Mouse (Mus musculus) forebrain, embryonic 10.5 days (tissue): Measurements from ENCODE around the gene Ager. TPM values are rescaled to one million over a fixed set of nuclear protein-coding genes. Genes with fewer than 3 reads are reported as not detected.
A peak's percentile ranks its signal among the peaks of the same experiment; 100 is the strongest.

ENCODE experiments used
- DNase-seq: peaks from one replicate; pipeline ENCODE4 v3.0.0-alpha.2; 2017; ENCODE audit warnings: low spot score; ENCODE audit errors: extremely low spot score
- H3K27ac ChIP-seq: fragments of 300-500 bp; sonication (generic); 2 replicates; pipeline ENCODE4 v1.5.1; 2016; ENCODE audit warnings: mild to moderate bottlenecking
- H3K27me3 ChIP-seq: fragments of 300-500 bp; sonication (generic); 2 replicates; pipeline ENCODE4 v1.6.1; 2016; ENCODE audit warnings: mild to moderate bottlenecking; ENCODE audit not compliant: poor library complexity, severe bottlenecking
- H3K36me3 ChIP-seq: fragments of 300-500 bp; sonication (generic); replicated peaks from 2 replicates; pipeline ENCODE4 v1.6.1; 2016; ENCODE audit warnings: mild to moderate bottlenecking, moderate library complexity
- H3K4me1 ChIP-seq: fragments of 300-500 bp; sonication (generic); 2 replicates; pipeline ENCODE4 v1.6.1; 2016
- H3K4me3 ChIP-seq: fragments of 300-500 bp; sonication (generic); 2 replicates; pipeline ENCODE4 v1.5.1; 2016; ENCODE audit warnings: mild to moderate bottlenecking, moderate library complexity
- H3K9me3 ChIP-seq: fragments of 300-500 bp; sonication (generic); 2 replicates; pipeline ENCODE4 v1.6.1; 2016; ENCODE audit warnings: mild to moderate bottlenecking, moderate library complexity
- WGBS: fragments of 180-500 bp; shearing (Covaris S2); methylation state at CpG from one replicate; pipeline ENCODE4 v1.1.7; 2016; 5-methylcytosine and 5-hydroxymethylcytosine counted together
- polyA plus RNA-seq: library from polyadenylated mRNA; unstranded; fragments of >200 nt; fragmentation: Nextera tagmentation; extraction: Ambion mirVana; gene quantifications from 2 replicates; pipeline ENCODE4 v1.2.1, GENCODE M21; 2016

Gene Ager
- polyA plus RNA-seq, 1 experiment from 2014 or later: 2.3 TPM

DNA sequence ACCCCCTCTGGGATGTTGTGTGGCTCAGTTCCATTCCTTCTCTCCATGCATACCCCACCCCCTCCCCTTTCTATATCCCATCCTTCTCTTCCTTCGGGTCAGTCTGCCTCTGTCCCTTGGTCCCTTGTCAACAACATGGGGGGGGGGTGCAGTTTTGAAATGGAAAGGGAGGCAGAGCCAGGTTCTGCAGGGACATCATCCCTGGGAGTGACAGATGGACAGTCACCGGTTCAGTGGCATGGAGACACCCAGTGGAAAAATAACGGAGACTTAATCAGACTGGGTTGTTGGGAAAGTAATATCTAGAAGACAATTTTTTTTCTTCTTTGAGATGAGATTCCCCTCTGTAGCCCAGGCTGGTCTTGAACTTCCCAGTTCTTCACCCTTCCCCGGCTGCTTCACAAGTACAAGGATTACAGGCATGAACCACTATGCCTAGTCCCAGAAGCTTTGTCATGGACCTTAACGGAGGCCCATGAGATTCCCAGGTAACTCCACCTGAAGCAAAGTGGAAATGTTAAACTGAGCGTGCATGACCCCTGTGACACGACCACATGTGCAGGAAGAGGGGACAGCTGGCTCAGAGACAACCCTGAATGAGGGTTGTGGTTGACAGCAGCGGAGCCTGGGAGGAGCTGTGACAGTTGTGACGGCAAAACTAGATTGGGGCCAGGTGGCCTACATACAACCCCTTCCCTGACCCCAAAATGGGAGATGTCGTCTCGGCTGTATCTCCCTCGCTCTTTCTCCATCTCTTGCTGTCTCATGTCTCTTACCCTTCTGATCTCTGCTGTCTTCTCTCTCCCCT, 32.3 kb downstream of the Ager start:
- H3K27ac ChIP-seq: peak overlapping the region; percentile 89
- H3K36me3 ChIP-seq: peaks cover 9% of the 10 kb centered on the region

DNA sequence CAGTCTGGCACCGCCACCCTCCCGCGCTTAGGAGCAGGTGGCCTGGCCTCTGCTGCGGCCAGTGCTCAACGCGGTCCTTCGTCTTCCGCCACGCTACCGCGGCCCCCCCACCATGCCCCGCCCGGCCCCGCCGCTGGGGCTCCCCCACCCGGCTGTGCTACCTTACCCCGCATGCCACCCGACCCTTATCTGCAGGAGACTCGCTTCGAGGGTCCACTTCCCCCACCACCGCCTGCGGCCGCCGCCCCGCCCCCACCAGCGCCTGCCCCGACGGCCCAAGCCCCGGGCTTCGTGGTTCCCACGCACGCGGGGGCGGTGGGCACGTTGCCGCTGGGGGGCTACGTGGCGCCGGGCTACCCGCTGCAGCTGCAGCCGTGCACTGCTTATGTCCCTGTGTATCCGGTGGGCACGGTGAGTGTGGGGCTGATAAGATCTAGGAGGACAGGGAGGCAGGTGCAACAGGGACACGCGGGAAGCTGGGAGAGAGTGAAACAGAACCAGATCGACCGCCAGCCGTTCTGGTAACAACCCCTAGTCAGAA, 33.2 kb downstream of the Ager start:
- Histone ChIP-seq H3K27me3 (peaks cover 61% of the 10 kb centered on the region), H3K27ac (peak overlapping the region; percentile 67; the same call in 1 of the 2 replicates), H3K36me3 (peaks cover 1% of the 10 kb centered on the region), H3K4me1 (peaks cover 69% of the 10 kb centered on the region), H3K9me3 (no peaks in the 10 kb centered on the region), H3K4me3 (peak overlapping the region; percentile 80)
- WGBS: 2% methylated on average over 47 of the region's 48 CpGs
- no peak for DNase-seq

More for the DNA sequence above, 32.3 kb downstream of the Ager start:
- Histone ChIP-seq H3K9me3 (no peaks in the 10 kb centered on the region), H3K4me1 (peaks cover 72% of the 10 kb centered on the region), H3K27me3 (peaks cover 61% of the 10 kb centered on the region), H3K4me3 (peak overlapping the region; percentile 80)
- no peak for DNase-seq
- 11% methylated on average over 12 of the region's 12 CpGs for WGBS

DNA sequence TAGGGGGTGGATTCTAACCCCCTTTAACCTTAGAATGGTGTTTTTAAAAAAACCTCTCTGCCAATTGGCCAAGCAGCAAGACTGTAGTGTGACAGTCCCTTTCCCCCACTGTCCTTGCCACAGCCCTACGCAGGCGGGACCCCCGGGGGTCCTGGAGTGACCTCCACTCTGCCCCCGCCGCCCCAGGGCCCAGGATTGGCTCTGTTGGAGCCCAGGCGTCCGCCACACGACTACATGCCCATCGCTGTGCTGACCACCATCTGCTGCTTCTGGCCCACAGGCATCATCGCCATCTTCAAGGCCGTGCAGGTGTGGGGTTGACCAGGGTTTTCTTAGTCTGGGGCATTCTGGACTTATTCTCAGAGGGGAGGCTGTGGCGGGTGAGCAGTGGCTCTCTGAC, 34.0 kb downstream of the Ager start:
- Histone ChIP-seq H3K9me3 (no peaks in the 10 kb centered on the region), H3K36me3 (no peaks in the 10 kb centered on the region), H3K4me3 (peak overlapping the region; percentile 80), H3K4me1 (peaks cover 61% of the 10 kb centered on the region), H3K27me3 (peaks cover 61% of the 10 kb centered on the region), H3K27ac (0 out of 2 replicates have a peak overlapping the region, but pooled peaks have one; percentile 60)
- 3% methylated on average over 12 of the region's 12 CpGs for WGBS
- DNase-seq: no peak

DNA sequence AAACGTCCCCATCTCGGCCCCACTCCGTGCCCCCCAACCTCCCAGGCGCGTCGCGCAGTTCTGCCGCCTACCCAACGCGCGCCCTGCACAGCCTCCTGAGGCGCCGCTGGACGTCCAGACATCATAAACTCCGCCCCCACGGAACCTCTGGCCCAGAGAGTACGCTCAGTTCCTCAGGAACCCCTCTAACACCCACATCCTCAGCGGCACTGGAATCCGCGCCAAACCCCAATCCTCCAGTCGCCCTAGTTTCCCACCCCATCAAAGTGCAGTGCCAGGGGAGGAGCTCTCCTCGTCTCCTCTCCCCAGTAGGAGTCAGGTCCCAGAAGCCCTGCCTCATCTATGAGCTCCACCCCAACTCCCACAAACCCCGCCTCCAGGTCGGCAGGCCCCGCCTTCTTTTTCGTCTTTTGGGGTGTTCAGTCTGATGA, 34.6 kb downstream of the Ager start:
- H3K27me3 ChIP-seq: peaks cover 61% of the 10 kb centered on the region
- peaks cover 58% of the 10 kb centered on the region for H3K4me1 ChIP-seq
- peak; percentile 49 for DNase-seq
- H3K9me3 ChIP-seq: no peaks in the 10 kb centered on the region
- peak overlapping the region; percentile 60; the same call in 1 of the 2 replicates for H3K27ac ChIP-seq
- H3K4me3 ChIP-seq: peak overlapping the region; percentile 80
- WGBS: under 1% methylated on average over 26 of the region's 26 CpGs
- no peaks in the 10 kb centered on the region for H3K36me3 ChIP-seq

DNA sequence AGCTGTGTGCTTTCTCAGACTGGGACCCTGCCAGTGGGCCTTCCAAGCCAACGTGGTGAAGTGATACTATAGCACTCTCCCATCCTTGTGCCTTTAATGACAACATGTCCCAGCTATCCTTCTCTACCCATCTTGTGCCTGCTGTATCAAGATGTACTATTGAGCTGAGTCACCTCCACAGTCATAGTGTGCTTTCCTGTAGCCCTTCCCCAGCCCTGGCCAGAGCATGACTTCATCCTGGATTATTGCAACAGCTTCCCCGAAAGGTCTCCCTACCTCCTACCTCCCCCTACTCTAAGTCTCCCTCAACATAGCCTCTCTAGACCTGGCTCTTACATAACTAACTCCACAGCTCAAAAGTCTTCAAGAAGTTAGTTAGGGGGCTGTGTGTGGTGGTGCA, 38.0 kb downstream of the Ager start:
- 69% methylated on average over 2 of the region's 2 CpGs for WGBS

DNA sequence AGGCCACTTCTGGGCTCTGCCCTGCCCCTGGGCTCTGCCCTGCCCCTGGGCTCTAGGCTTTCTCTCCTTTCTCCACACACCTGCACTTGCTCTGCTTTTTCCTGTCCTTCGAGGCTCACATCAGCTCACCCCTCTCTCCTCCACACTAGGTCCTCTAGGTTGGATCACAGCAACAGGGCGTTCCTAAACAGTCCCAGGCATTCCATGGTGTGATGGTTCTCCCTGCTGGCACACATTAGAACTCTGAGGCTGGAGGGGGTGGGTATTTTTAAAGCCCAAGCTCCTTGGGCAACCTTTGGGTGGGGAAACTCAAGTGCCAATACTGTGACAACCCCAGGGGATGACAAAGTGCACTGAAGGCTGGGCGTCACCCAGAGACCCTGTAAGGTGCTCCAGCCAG, 39.8 kb downstream of the Ager start:
- Histone ChIP-seq H3K36me3 (no peaks in the 10 kb centered on the region), H3K4me3 (no peak overlapping the region), H3K27ac (no peak overlapping the region), H3K9me3 (no peaks in the 10 kb centered on the region), H3K4me1 (peaks cover 21% of the 10 kb centered on the region), H3K27me3 (peaks cover 16% of the 10 kb centered on the region)
- 74% methylated on average over 3 of the region's 3 CpGs for WGBS
- no peak for DNase-seq

More for the DNA sequence above, 38.0 kb downstream of the Ager start:
- DNase-seq: no peak
- H3K36me3 ChIP-seq: no peaks in the 10 kb centered on the region
- peaks cover 34% of the 10 kb centered on the region for H3K27me3 ChIP-seq
- peaks cover 29% of the 10 kb centered on the region for H3K4me1 ChIP-seq
- no peaks in the 10 kb centered on the region for H3K9me3 ChIP-seq
- H3K4me3 ChIP-seq: no peak overlapping the region
- H3K27ac ChIP-seq: no peak overlapping the region

DNA sequence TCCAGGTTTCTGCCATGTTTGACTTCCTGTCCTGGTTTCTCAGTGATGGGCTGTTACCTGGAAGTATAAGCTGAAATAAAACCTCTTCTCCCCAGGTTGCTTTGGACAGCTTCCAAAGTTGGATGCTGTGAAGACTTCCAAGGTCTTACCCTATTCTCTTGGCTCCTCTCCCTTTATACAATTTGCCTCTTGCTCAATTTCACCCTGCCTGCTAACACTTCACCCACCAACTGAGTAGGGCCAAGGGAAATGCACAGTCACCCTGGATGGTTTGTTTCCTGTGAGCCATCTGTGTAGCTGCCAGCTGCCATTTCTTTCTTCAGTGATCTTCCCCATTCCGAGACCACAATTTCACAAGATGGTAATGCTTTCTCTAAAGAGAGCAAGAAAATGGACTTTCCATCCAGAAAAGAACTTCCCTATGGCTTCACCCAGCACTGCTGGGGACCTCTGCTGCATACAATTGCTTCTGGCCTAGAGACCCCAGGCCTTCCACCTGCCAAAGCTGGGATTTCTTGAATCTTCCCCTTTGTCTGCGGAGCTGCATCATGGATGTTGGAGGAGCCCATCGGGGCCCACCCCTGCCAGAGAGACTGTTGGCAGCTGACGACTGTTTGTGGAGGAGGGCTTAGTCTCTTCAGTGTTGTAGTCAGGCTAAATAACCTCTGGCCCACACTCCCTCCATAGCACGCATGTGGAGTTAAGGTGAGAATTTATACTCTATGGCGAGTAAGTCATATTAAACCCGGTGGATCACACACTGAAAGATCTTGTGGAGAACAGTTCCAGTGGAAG, 42.0 kb downstream of the Ager start:
- no peaks in the 10 kb centered on the region; the same call in 1 of the 2 replicates for H3K27me3 ChIP-seq
- no peaks in the 10 kb centered on the region for H3K9me3 ChIP-seq
- no peaks in the 10 kb centered on the region for H3K36me3 ChIP-seq
- WGBS: 89% methylated on average over 7 of the region's 7 CpGs
- no peak for DNase-seq
- H3K4me1 ChIP-seq: peaks cover 14% of the 10 kb centered on the region
- H3K4me3 ChIP-seq: no peak overlapping the region
- H3K27ac ChIP-seq: peak overlapping the region; percentile 51; the same call in 1 of the 2 replicates

DNA sequence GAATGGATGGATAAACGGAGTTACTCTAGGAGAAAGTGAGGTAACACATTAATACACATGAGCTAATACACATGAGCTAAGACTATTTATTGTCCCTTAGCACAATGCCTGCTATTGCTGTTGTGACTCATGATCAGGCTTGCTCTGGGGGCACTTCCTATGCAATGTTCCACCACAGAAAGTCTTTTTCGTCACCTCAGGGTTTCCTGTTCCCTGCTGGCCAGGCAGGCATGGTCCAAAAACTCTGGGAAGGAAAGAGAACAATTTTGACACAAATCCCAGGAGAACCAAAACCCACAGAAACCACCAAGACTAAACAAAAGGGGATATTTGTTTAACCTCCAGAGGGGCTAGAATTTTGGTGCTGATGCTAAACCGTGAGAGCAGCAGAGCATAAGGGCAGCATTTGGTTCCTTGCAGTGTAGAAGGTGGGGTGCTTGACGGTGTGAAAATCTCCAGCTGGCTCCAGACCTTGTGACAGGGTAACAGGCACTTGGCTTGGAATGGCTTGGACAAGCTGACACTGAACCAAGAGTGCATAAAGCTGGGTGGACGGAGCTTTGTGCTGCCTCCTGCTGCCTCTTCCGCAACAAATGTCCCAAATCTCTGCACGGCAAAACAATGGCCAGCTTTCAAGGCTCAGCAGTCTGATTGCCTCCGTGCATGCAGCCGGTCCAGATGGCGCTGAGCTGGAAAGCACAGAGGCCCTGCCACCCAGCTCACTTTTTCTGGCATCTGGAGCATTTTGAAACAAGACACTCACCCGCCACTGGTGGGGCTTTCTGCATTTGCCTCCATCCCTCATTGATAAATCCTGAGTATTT, 43.3 kb downstream of the Ager start:
- peak overlapping the region; percentile 7; the same call in 1 of the 2 replicates for H3K4me3 ChIP-seq
- peaks cover 27% of the 10 kb centered on the region for H3K4me1 ChIP-seq
- peak; percentile 61 for DNase-seq
- H3K9me3 ChIP-seq: no peaks in the 10 kb centered on the region
- H3K27me3 ChIP-seq: no peaks in the 10 kb centered on the region; the same call in 1 of the 2 replicates
- peaks cover 4% of the 10 kb centered on the region for H3K36me3 ChIP-seq
- 20% methylated on average over 11 of the region's 11 CpGs for WGBS
- H3K27ac ChIP-seq: peak overlapping the region; percentile 84

DNA sequence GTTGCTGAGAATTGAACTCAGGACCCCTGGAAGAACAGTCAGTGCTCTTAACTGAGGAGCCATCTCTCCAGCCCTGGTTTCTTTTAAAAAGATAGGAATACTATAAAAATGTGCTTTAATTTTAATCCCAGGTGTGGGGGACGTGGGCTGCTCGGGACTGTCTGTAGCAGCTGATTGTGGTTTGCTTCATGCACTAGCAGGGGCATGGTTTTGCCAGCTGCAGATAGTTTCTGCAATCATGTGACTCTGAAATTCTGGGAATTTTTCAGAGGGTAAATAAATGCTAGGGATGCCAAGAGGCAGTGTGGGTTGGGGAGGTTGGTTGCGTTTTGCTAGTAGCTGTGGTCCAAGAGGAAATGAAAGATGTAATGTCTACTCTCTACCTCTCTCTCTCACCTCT, 44.3 kb downstream of the Ager start:
- WGBS: 92% methylated on average over 3 of the region's 3 CpGs

DNA sequence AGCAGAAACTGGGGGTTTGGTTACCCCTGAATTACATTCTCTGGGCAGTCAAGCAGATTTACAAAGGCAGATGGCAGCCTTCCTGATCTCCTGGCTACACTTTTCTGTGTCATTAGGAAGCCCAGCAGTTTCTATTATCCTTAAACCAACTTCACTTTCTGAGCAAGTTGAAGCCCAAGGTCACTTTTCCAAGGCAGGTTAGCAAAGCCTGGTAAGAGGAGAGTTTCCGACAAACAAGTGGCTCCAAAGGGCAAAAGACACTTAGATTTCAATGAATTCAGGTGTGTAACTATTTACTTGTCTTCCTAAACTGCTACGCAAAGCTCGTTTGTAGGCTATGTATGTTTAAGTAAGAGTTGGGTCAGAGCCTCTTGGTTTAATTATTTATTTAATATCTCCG, 45.7 kb downstream of the Ager start:
- Histone ChIP-seq H3K27ac (no peak overlapping the region), H3K4me1 (peaks cover 47% of the 10 kb centered on the region), H3K36me3 (peaks cover 9% of the 10 kb centered on the region), H3K4me3 (no peak overlapping the region), H3K27me3 (no peaks in the 10 kb centered on the region), H3K9me3 (no peaks in the 10 kb centered on the region)
- 93% methylated on average over 4 of the region's 4 CpGs for WGBS
- no peak for DNase-seq

More for the DNA sequence above, 44.3 kb downstream of the Ager start:
- Histone ChIP-seq H3K4me3 (no peak overlapping the region), H3K9me3 (no peaks in the 10 kb centered on the region), H3K36me3 (peaks cover 9% of the 10 kb centered on the region), H3K27ac (peak overlapping the region; percentile 84), H3K27me3 (no peaks in the 10 kb centered on the region; the same call in 1 of the 2 replicates), H3K4me1 (peaks cover 35% of the 10 kb centered on the region)
- no peak for DNase-seq

DNA sequence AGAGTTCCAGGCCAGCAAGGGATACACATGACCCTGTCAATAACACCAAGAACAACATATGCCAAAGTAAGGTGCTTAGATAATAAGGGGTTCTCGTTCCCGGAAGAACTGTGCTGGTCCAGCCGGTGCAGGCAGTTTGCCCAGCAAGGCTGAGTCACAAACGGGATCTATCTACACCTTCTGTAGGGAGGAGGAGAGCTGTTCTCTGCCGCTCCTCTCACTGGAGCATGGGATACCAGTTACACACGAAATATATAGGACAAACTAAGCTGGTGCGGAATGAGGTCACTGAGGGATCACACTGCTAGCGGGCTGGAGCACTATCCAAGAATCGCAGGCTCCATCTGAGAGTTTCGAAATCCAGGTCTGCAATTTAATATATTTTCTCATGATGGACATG, 46.3 kb downstream of the Ager start:
- 89% methylated on average over 10 of the region's 10 CpGs for WGBS
- H3K27ac ChIP-seq: peak overlapping the region; percentile 80

DNA sequence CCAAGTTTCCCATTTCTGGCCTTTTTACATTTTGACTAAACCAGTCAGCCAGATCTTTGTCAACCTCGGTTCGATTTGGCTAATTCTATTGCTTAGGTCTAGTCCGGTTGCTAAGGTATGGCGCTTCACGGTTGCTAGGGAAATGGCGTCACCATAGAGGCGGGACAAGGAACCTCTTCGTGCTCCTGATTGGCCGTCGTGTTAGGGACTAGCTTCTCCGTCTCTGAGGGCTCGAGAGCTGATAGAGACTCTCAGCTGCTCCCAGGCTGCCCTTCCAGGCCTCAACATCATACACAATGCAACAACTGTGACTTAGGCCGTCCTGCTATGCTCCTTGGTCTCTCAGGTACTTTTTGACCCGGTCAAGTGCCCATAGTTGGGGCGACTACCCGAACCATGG, 46.9 kb downstream of the Ager start, which contains the start of gene Fkbpl:
Gene Fkbpl (plus strand): TSS at position 157 of the 400 bp plus-strand sequence.
- Histone ChIP-seq H3K36me3 (peaks cover 21% of the 10 kb centered on the region), H3K9me3 (no peaks in the 10 kb centered on the region), H3K27ac (peak within 1 kb of the TSS; percentile 80), H3K4me1 (peaks cover 54% of the 10 kb centered on the region), H3K27me3 (no peaks in the 10 kb centered on the region), H3K4me3 (peak within 1 kb of the TSS; percentile 99)
- peak; percentile 94 for DNase-seq
- 1% methylated on average over 16 of the region's 16 CpGs for WGBS

More for the DNA sequence above, 46.3 kb downstream of the Ager start:
- Histone ChIP-seq H3K27me3 (no peaks in the 10 kb centered on the region), H3K4me1 (peaks cover 53% of the 10 kb centered on the region), H3K9me3 (no peaks in the 10 kb centered on the region), H3K4me3 (0 out of 2 replicates have a peak overlapping the region, but pooled peaks have one; percentile 99), H3K36me3 (peaks cover 15% of the 10 kb centered on the region)
- no peak for DNase-seq
